Mouse (Mus musculus): ENCODE results near the gene Slc30a2. TPM values are rescaled to one million over a fixed set of nuclear protein-coding genes. Genes with fewer than 3 reads are reported as not detected.
"Not testable (repeated sequence)": the region's sequence is repeated elsewhere in the genome, so short reads cannot be mapped to it uniquely, and the experiment has no call there.

Gene Slc30a2
- polyA plus RNA-seq (2016; fragmentation: Nextera tagmentation; extraction: Ambion mirVana), result 0.10 TPM in 1 of 2 replicates, not detected in the other

DNA sequence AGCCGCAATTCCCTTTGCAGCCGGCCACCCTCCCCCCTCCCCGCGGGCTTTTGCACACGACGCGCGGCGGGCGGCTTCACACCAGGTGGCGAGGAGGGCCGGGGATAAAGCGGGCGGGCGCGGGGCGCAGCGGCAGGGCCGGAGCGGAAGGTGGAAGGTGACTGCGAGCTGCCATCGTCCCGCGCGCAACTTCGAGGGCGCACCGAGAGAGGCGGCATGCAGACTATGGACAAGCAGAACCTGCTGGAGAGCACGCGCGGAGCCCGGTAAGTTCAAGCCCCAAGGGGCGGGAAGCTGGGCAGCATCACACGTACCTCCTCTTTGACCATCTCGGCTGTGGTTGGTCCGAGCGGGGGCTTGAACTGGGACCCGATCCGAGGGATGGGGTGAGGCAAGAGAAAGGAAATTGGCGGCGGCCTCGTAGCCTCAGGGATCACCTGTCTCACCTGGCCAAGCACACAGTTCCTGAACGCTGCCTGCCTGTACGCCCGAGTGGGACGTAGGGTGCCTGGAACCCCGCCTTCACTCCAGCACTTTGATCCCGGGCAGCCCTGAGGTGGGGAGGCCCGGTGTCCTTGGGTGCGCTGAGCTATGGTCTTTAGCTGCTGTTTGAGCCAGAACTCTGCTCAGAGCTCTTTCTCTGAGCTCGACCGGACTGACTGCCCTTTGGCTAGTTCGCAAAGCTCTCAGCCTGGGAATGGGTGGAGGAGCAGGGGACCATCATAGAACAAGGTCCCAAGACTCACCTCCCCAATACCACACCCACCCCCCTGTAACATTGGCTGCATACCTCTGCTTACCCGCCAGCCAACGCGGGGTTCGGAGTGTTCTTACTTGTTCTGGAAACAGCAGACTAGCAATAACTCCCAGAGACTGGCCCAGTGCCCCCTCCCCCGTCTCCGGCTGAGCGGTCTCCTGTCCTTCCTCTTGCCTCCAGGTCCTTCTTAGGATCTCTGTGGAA, at the start of gene Slc30a2:
Gene Slc30a2 (plus strand): TSS at position 111 of the 961 bp plus-strand sequence.
- WGBS, result 2% methylated on average over 61 of the region's 61 CpGs
- peaks cover 12% of the 10 kb centered on the region for H3K4me1 ChIP-seq
- H3K27me3 ChIP-seq (ENCODE audit: low read depth, poor library complexity, severe bottlenecking), result peaks cover 67% of the 10 kb centered on the region
- DNase-seq (ENCODE audit: low spot score), result peak; percentile 36
- no peaks in the 10 kb centered on the region for H3K36me3 ChIP-seq
- peaks cover 2% of the 10 kb centered on the region for H3K9me3 ChIP-seq (replicated peaks)
- H3K27ac ChIP-seq (replicated peaks), result no peak within 1 kb of the TSS
- H3K4me3 ChIP-seq, result peak within 1 kb of the TSS; percentile 48

DNA sequence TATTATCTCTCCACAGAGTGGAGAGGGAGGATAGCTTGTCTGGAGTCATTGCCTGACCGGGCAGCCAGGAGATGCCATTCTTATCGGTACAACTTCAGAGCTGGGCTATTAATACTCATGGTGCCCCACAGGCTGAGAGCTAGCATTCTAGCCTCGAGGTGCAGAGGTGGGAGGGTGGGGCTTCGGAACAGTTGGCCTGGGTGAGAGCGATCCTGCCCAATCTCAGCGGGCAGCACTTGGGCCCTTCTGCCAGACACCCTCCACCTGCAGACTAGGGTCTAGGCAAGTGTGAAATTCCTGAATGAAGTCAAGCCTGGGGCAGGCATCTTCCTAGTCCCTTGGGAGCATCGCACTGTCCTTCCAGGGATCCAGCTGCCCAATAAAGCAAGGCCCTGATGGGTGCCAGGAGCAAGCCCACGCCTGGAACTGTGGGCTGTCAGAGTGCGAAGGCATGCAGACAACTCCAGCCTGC, 49.3 kb upstream of the Slc30a2 start:
- Histone ChIP-seq H3K4me3 (no peak overlapping the region), H3K27me3 (ENCODE audit: low read depth, poor library complexity, severe bottlenecking) (peaks cover 9% of the 10 kb centered on the region; the same call in 1 of the 2 replicates), H3K4me1 (peaks cover 5% of the 10 kb centered on the region), H3K27ac (replicated peaks) (no peak overlapping the region), H3K9me3 (replicated peaks) (0 out of 2 replicates have a peak, but pooled peaks cover 4% of the 10 kb centered on the region), H3K36me3 (no peaks in the 10 kb centered on the region)
- 72% methylated on average over 9 of the region's 9 CpGs for whole genome bisulfite sequencing
- DNase-seq (ENCODE audit: low spot score), result no peak

DNA sequence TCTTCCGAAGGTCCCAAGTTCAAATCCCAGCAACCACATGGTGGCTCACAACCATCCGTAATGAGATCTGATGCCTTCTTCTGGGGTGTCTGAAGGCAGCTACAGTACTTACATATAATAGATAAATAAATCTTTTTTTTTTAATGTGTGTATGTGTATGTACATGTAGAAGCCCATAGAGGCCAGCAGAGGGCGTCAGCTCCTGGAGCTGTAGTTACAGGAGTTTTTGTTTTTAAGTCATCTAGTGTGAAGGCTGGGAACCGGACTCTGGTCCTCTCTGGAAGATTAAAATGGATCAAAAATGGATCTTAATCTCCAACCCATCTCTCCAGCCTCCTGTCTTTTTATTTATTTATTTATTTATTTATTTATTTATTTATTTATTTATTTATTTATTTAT, 46.9 kb upstream of the Slc30a2 start:
- DNase-seq (ENCODE audit: low spot score); H3K9me3 ChIP-seq (replicated peaks); H3K36me3 ChIP-seq; H3K27ac ChIP-seq (replicated peaks); H3K4me1 ChIP-seq; H3K27me3 ChIP-seq (ENCODE audit: low read depth, poor library complexity, severe bottlenecking); H3K4me3 ChIP-seq: not testable (repeated sequence)
- WGBS, result 88% methylated on average over 4 of the region's 4 CpGs

DNA sequence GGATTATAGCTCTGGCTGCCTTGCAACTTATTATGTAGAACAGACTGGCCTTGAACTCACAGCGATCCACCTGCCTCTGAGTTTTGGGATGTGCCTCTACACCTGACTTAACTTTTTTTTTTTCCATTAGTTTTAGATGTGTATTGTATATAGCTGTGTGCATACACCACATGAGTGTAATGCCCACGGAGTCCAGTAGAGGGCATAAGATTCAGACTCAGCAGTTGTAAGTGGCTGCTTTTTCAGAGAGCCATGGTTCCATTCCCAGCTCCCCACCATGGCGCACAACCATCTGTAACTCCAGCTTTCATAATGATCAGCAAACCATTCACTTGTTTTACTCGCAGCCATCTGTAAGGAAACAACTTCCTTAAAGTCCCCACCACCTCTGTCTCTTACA, 46.5 kb upstream of the Slc30a2 start:
- DNase-seq (ENCODE audit: low spot score), result no peak
- 92% methylated on average over 4 of the region's 4 CpGs for WGBS
- no peak overlapping the region for H3K27ac ChIP-seq (replicated peaks)
- H3K36me3 ChIP-seq, result no peaks in the 10 kb centered on the region
- H3K4me3 ChIP-seq, result no peak overlapping the region
- 0 out of 2 replicates have a peak, but pooled peaks cover 4% of the 10 kb centered on the region for H3K9me3 ChIP-seq (replicated peaks)
- H3K27me3 ChIP-seq (ENCODE audit: low read depth, poor library complexity, severe bottlenecking), result peaks cover 9% of the 10 kb centered on the region; the same call in 1 of the 2 replicates
- H3K4me1 ChIP-seq, result no peaks in the 10 kb centered on the region

DNA sequence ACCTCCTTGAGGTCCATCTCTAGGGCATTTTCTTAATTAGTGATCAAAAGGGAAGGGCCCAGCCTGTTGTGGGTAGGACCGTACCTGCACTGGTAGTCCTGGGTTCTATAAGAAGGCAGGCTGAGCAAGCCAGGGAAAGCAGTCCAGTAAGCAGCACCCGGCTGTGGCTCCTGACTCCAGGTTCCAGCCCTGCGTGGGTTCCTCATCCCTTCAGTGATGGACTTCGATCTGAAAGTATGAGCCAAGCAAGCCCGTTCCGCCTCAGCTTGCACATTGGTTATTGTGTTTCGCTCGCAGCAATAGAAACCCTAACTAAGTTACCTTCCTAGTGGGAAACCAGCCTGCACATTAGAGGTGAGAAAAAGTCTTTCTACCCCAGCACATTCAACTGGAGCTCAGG, 45.6 kb upstream of the Slc30a2 start:
- 96% methylated on average over 8 of the region's 8 CpGs for WGBS
- no peak overlapping the region for H3K27ac ChIP-seq (replicated peaks)
- H3K36me3 ChIP-seq, result no peaks in the 10 kb centered on the region

DNA sequence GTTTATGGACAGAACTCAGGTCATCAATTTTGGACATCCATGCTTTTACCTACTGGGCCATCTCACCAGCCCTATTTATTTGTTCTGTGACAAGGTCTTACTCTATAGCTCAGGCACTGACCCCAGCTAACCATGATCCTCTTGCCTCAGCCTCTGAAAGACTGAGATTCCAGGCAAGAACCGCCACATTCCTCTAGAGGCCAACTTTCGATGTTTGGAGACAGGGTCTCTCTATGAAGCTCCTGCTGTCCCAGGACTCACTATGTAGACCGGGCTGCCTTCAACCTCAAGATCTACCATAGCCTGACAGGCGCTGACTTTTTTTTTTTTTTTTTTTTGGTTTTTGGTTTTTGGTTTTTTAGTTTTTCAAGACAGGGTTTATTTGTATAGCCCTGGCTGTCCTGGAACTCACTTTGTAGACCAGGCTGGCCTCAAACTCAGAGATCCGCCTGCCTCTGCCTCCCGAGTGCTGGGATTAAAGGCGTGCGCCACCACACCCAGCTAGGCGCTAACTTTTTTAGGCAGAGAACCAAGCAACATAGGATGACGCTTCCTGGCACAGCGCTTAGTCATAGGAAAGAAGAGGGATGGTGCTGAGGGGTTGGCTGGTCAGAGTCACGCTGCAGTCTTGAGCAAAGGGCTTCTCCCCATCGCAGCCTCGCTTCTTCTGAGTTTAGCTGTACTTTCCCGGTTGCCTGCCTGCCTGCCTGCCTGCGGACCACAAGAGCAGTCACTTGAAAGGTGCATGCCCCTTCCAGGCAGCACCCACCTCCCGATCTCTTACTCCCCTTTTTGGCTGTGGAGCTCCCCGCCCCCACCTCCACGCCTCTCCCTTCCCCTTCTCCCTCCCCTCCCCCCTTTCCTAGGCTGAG, 44.1 kb upstream of the Slc30a2 start:
- H3K9me3 ChIP-seq (replicated peaks), result 0 out of 2 replicates have a peak, but pooled peaks cover 4% of the 10 kb centered on the region
- no peak for DNase-seq (ENCODE audit: low spot score)
- no peaks in the 10 kb centered on the region; the same call in 1 of the 2 replicates for H3K27me3 ChIP-seq (ENCODE audit: low read depth, poor library complexity, severe bottlenecking)
- 79% methylated on average over 19 of the region's 19 CpGs for WGBS
- no peaks in the 10 kb centered on the region for H3K4me1 ChIP-seq
- H3K4me3 ChIP-seq, result no peak overlapping the region
- no peaks in the 10 kb centered on the region for H3K36me3 ChIP-seq
- H3K27ac ChIP-seq (replicated peaks), result no peak overlapping the region

More for the DNA sequence above, 45.6 kb upstream of the Slc30a2 start:
- DNase-seq (ENCODE audit: low spot score), result no peak
- 0 out of 2 replicates have a peak, but pooled peaks cover 4% of the 10 kb centered on the region for H3K9me3 ChIP-seq (replicated peaks)
- no peak overlapping the region for H3K4me3 ChIP-seq
- H3K4me1 ChIP-seq, result no peaks in the 10 kb centered on the region
- H3K27me3 ChIP-seq (ENCODE audit: low read depth, poor library complexity, severe bottlenecking), result peaks cover 9% of the 10 kb centered on the region; the same call in 1 of the 2 replicates

DNA sequence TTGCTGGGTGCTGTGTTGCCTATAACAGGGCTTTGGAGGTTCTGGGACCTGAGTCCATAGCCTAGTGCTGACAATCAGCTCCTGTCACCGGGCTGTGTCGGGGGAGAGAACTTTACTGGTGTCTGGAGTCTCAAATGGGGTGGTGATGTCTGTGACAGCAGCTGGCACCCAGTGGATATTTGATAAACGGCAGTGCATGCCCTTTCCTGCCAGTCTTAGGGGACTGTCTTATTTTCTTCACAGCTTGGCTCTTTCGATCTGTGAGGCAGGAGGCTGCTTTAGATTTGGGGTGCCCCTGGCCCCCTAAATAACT, 43.5 kb upstream of the Slc30a2 start:
- Histone ChIP-seq H3K27ac (replicated peaks) (no peak overlapping the region), H3K27me3 (ENCODE audit: low read depth, poor library complexity, severe bottlenecking) (no peaks in the 10 kb centered on the region; the same call in 1 of the 2 replicates), H3K4me3 (no peak overlapping the region), H3K4me1 (no peaks in the 10 kb centered on the region), H3K9me3 (replicated peaks) (0 out of 2 replicates have a peak, but pooled peaks cover 4% of the 10 kb centered on the region), H3K36me3 (no peaks in the 10 kb centered on the region)
- WGBS, result 77% methylated on average over 4 of the region's 4 CpGs
- DNase-seq (ENCODE audit: low spot score), result no peak

DNA sequence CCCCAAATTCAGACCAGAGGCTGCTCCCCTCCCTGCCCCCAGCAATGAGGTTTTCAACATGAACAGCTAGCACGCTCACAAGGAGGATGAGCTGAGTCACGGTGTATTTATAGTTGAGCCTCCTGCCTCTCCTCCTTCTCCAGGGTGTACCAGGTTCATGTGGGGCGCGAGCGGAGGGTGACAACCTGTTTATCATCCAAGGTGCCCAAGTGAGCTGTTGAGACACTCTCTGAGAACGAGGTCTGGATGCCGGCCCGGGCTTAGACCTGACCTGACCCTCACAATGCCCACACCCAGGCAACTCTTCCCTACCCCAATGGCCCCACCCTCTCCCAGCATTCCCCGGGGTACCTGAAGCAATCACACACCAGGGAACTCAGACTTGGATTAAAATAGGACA, 42.7 kb upstream of the Slc30a2 start:
- no peaks in the 10 kb centered on the region; the same call in 1 of the 2 replicates for H3K27me3 ChIP-seq (ENCODE audit: low read depth, poor library complexity, severe bottlenecking)
- H3K27ac ChIP-seq (replicated peaks), result no peak overlapping the region
- no peaks in the 10 kb centered on the region for H3K36me3 ChIP-seq
- H3K9me3 ChIP-seq (replicated peaks), result 0 out of 2 replicates have a peak, but pooled peaks cover 4% of the 10 kb centered on the region
- no peak overlapping the region for H3K4me3 ChIP-seq
- WGBS, result 87% methylated on average over 9 of the region's 9 CpGs
- H3K4me1 ChIP-seq, result no peaks in the 10 kb centered on the region
- no peak for DNase-seq (ENCODE audit: low spot score)

DNA sequence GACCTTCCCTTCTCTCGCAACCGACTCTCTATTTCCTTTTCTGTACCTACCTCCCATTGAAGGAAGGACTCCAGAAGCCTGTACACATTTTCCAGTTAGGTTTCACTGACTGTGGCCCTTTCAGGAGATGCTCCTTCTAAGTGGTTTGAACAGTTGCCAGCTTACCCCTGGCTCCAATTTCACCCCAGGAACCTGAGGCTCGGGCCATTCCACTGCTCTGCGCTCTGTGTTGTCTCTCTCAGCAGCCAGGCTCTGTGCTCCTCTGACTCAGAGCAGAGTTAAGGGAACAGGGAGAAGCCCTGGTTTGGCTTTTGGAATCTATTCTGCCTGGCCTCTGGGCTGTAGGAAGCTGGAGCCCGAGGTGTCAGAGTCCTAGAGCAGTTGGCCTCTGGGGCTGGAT, 40.9 kb upstream of the Slc30a2 start:
- no peak for DNase-seq (ENCODE audit: low spot score)
- WGBS, result 92% methylated on average over 5 of the region's 5 CpGs
- H3K36me3 ChIP-seq, result no peaks in the 10 kb centered on the region

DNA sequence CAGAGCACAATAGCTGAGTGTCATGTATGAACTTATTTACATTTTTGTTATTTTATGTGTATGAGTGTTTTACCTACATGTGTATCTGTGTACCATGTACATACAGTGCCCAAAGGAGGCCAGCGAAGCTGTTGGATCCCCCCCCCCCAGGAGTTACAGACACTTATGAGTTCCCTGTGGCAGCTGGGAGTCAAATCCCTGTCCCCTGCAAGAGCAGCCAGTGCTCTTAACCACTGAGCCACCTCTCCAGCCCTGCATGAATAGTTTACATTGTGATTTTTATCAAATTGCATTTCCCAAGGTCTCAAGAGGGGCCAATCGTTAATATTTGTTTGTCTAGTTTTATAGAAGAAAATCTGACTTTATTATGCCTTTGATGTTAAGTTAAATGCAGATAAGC, 36.0 kb upstream of the Slc30a2 start:
- H3K4me3 ChIP-seq, result no peak overlapping the region
- H3K27ac ChIP-seq (replicated peaks), result no peak overlapping the region
- DNase-seq (ENCODE audit: low spot score), result no peak
- no peaks in the 10 kb centered on the region for H3K36me3 ChIP-seq
- H3K9me3 ChIP-seq (replicated peaks), result no peaks in the 10 kb centered on the region
- WGBS, result 71% methylated on average over 2 of the region's 2 CpGs
- no peaks in the 10 kb centered on the region for H3K27me3 ChIP-seq (ENCODE audit: low read depth, poor library complexity, severe bottlenecking)
- H3K4me1 ChIP-seq, result peaks cover 14% of the 10 kb centered on the region

More for the DNA sequence above, 40.9 kb upstream of the Slc30a2 start:
- H3K27ac ChIP-seq (replicated peaks), result no peak overlapping the region
- no peaks in the 10 kb centered on the region for H3K9me3 ChIP-seq (replicated peaks)
- H3K27me3 ChIP-seq (ENCODE audit: low read depth, poor library complexity, severe bottlenecking), result no peaks in the 10 kb centered on the region; the same call in 1 of the 2 replicates
- peaks cover 3% of the 10 kb centered on the region for H3K4me1 ChIP-seq
- no peak overlapping the region for H3K4me3 ChIP-seq

DNA sequence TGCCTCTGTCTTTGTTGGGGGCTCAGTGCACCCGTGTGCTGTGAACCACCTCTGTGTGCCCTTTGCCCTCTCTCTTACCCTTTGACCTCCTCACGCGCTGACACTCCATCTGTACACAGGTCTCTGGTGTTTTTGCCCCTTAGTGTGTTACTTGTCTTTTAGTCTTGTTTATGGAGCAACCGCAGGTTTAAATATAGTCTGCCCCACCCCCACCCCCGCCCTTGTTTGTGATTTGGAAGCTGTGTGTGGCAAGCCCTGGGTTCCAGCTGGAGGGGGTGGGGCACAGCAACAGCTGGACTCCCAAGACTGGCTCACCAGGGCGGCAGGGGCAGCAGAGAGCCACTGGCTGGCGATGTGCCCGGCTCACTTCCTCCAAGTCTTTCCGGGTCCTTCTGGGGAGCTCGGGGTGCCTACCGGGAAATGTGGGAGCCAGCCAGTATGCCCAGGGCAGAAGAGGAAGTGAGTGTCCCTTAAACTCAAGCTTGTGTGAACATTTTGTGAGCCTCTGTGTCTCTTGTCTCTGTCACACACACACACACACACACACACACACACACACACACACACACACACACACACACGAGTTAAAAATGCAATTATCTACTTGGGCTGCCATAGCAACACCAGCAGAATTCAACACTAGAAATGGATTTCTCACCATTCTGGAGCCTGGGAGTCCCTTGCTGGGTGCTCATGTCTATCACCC, 35.5 kb upstream of the Slc30a2 start:
- DNase-seq (ENCODE audit: low spot score), result peak; percentile 36
- 24% methylated on average over 12 of the region's 12 CpGs for WGBS
- Histone ChIP-seq H3K4me3 (peak overlapping the region; percentile 8; the same call in 1 of the 2 replicates), H3K27ac (replicated peaks) (peak overlapping the region; percentile 49; the same call in 1 of the 2 replicates), H3K9me3 (replicated peaks) (peaks cover under 1% of the 10 kb centered on the region), H3K4me1 (peaks cover 14% of the 10 kb centered on the region), H3K36me3 (no peaks in the 10 kb centered on the region), H3K27me3 (ENCODE audit: low read depth, poor library complexity, severe bottlenecking) (no peaks in the 10 kb centered on the region)

DNA sequence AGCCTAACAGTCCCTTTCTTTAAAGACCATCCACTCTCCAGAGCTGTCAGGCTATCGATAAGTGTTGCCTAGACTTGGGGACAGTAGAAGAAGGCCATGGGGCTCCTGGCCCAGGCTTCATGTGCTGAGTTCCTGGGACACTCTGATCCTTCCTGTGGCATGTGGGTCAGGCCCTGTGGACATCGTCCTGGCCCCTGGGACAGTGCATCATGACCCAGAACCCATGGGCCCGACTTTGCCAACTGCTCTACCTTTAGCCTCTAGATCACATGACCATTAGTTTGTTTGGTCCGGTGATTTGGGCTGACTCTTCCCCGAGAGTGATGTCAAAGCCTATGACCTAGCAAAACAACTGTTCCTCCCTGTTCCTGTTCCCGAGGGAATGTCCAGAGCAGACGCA, 32.9 kb upstream of the Slc30a2 start:
- no peak overlapping the region for H3K27ac ChIP-seq (replicated peaks)
- no peak overlapping the region for H3K4me3 ChIP-seq
- H3K9me3 ChIP-seq (replicated peaks), result peaks cover 6% of the 10 kb centered on the region
- no peak for DNase-seq (ENCODE audit: low spot score)
- H3K27me3 ChIP-seq (ENCODE audit: low read depth, poor library complexity, severe bottlenecking), result no peaks in the 10 kb centered on the region
- peaks cover 22% of the 10 kb centered on the region for H3K4me1 ChIP-seq
- WGBS, result 88% methylated on average over 7 of the region's 7 CpGs
- no peaks in the 10 kb centered on the region for H3K36me3 ChIP-seq
